Mouse (Mus musculus): Measurements from ENCODE around the gene Syt1.

- TF ChIP-seq CTCF (IDR thresholded peaks at IDR 0.05; ENCODE audit: low read depth, low read length) (no peak), GATA2 (IDR thresholded peaks at IDR 0.05; ENCODE audit: borderline replicate concordance, low read depth, low read length) (no peak), GATA1 (IDR thresholded peaks at IDR 0.05; ENCODE audit: borderline replicate concordance, low read length) (no peak)
Observed at GRCm38 (mm10) chr10:108884520-108884919, 126.3 kb downstream of the Syt1 start.

All from G1E (cell line).